Mouse (Mus musculus): ENCODE data around the gene Cxcr3.

Cxcr3 gene

DNA sequence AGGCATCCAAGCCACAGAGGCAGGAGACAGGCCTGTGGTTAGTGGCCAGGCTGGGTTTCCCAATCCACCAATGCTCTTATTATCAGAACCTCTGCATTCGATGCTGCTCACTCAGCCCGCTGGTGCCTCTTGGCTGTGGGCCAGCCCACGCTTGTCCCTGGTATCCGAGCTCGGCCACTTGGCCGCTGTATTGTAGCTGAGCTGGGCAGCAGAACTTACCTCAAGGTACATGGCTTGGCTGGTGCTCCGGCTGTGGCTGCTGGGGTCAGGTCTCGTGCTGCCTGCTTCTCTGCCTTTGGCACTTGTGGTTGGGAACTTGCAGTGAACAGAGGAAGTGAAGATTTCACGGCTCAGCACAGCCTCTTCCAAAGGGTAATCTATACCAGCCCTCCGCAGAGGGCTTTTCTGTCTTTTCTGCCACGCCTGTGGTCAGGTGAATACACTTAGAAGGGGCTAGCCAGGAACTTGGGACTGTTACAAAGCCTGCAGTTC, at the start of gene Cxcr3:
TSS of gene Cxcr3 (minus strand) at position 442 of the 492 bp plus-strand sequence.
- no peak for DNase-seq (ENCODE audit: low read depth, low spot score)

GRCm38 (mm10) chrX:101772035-101772434, 38.0 kb upstream of the Cxcr3 start:
- no peak for DNase-seq (ENCODE audit: low read depth, low spot score)

DNA sequence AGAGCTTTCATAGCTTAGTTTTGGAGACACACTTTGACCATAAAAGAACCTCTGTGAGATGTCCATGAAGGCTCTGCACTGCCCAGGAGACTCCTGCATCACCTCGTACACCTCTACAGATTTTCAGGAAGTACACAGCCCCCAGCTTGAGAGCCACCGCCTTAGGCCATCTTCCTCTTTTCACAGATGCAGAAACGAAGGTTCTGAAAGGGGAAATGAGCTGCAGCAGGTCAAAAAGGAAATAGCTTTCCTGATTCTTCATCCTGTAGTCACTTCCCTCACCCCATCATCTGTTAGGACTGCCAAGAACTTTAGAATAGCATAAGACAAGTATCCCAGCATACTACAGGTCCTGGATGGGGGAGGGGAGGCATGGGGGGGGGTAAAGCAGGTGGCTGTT, 36.2 kb upstream of the Cxcr3 start:
- no peak for DNase-seq (ENCODE audit: low read depth, low spot score)

- DNase-seq (ENCODE audit: low read depth, low spot score): no peak
Measured at GRCm38 (mm10) chrX:101769478-101769877, 35.4 kb upstream of the Cxcr3 start.

- no peak for DNase-seq (ENCODE audit: low read depth, low spot score)
Measured at GRCm38 (mm10) chrX:101767280-101767679, 33.2 kb upstream of the Cxcr3 start.

DNA sequence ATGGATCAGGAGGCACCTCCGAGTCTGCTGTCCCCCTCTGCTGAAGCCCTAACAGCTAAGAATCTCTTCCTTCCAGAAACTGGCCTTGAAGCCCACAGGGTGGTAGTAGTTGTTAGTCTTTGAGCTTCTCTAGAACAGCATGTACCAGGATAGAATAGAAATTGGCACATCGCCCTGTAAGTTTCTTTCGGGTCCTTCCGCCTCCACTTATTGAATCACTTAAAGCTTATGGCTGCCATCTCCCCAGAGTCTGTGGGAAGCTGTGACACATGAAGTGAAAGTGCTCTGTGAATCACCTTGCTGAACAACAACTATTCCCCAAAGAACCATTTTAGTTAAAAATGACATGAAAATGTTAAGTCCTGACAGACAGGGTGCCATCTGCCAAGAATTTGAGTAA, 31.0 kb upstream of the Cxcr3 start:
- DNase-seq (ENCODE audit: low read depth, low spot score): peak; percentile 65

DNA sequence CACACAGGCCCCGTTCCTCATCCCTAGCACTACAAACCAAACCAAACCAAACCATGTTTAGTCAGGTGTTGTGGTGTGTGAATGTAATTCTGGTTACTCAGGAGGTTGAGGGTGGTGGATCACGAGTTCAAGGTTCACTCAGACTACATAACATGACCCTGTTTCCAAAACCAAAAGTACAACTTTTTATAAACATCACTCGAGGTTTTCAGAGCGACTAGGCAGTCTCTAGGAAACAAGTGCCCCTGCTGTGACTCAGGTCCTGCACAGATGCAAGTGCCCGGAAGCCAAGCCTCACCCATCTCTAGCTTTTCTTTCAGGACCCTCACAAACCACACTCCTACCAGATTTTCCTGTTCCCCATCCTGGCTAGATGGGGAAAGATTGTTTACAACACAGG, 30.6 kb upstream of the Cxcr3 start:
- DNase-seq (ENCODE audit: low read depth, low spot score): no peak

DNA sequence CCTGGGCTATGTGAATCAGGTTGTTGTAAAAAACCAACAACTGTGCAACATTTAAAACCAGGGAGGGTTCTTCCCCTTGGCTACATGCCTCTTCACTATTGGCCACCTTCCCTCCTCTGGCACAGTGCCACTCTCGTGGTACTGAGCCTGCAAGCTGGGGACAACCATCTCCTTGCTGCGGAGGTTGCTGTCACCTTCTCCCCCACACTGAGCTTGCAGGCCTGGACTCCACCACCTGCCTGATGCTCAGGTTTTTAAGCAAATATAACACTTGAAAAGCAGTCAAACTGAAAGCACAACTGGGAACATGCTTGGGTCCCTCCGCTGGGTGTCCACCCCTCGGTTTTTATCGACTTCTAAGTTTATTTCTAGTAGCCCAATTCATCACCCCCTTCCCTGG, 20.4 kb upstream of the Cxcr3 start:
- DNase-seq (ENCODE audit: low read depth, low spot score): no peak

GRCm38 (mm10) chrX:101750144-101750543, 16.1 kb upstream of the Cxcr3 start:
- no peak for DNase-seq (ENCODE audit: low read depth, low spot score)

- no peak for DNase-seq (ENCODE audit: low read depth, low spot score)
Measured at GRCm38 (mm10) chrX:101741064-101741433, 7.0 kb upstream of the Cxcr3 start.

- peak; percentile 60 for DNase-seq (ENCODE audit: low read depth, low spot score)
Measured at GRCm38 (mm10) chrX:101740335-101741063, 6.4 kb upstream of the Cxcr3 start.

- DNase-seq (ENCODE audit: low read depth, low spot score): no peak
Measured at GRCm38 (mm10) chrX:101737201-101737600, 3.1 kb upstream of the Cxcr3 start.

- DNase-seq (ENCODE audit: low read depth, low spot score): no peak
Measured at GRCm38 (mm10) chrX:101734981-101735380, 912 bp upstream of the Cxcr3 start.

DNA sequence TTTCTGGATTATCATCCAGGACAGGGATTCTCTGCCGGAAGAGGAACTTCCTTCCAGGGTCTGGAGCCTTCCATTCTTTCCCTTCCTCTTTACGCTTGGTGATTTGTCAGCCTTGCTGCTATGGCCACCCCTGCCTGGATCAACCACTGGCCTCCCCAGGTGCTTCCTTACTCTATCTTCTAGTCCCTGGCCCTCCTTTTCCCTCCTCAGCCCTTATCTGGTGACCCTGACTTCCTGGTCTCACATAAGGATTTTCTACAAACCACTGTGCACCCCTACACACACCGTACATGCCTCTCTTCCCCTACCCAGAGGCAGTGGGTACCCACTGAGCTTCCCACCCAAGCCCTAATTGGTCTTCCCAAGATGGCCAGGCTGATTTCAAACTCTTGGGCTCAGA, 781 bp downstream of the Cxcr3 start:
- no peak for DNase-seq (ENCODE audit: low read depth, low spot score)

DNA sequence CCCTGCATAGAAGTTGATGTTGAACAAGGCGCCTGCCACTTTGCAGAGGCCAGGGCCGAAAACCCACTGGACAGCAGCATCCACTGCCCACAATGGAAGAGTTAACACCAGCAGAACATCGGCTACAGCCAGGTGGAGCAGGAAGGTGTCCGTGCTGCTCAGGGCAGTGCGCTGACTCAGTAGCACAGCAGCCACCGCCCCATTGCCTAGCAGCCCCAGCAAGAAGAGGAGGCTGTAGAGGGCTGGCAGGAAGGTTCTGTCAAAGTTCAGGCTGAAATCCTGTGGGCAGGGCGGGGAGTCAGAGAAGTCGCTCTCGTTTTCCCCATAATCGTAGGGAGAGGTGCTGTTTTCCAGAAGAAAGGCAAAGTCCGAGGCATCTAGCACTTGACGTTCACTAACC, 1.4 kb downstream of the Cxcr3 start:
- DNase-seq (ENCODE audit: low read depth, low spot score): no peak

DNA sequence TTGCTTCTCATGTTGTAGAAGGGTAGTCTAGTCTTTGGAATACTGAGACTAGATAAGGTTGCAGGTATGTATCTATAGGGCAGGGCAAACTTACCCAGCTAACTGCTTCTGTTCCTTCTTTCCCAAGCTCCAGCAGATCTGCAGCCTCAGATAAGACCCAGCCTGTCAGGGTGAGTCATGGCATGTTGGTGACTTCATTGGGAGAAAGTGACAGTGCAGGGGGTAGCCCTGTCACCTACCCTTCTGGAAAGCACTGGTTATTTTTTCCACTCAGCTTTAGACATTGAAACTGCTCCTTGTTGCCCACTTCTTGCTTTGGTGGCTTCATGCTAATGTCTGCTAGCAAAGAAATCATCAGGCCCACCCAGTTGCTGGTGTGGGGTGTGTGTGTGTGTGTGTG, 4.1 kb downstream of the Cxcr3 start:
- DNase-seq (ENCODE audit: low read depth, low spot score): no peak

- DNase-seq (ENCODE audit: low read depth, low spot score): no peak
Measured at GRCm38 (mm10) chrX:101720401-101720800, 13.7 kb downstream of the Cxcr3 start.

- DNase-seq (ENCODE audit: low read depth, low spot score): no peak
Measured at GRCm38 (mm10) chrX:101705111-101705510, 29.0 kb downstream of the Cxcr3 start.

DNA sequence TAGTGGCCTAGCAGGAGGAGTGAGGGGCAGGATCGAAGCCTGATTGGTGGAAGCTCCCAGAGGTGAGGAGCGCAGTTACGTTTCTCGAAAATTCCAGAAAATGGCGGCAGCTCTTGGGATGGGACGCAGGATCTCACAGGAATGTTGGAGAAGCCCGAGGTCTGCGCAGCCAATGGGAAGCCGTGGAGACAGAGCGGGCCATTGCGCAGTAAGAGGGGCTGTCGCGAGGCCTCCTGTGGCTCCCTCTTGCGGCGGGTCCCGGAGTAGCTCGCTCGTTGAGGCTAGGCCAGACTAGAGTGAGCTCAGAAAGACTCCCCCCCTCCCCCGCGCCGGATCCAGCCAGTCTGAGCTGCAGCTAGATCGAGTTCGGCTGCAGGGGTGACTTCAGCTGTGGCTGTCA, 35.8 kb downstream of the Cxcr3 start:
- no peak for DNase-seq (ENCODE audit: low read depth, low spot score)

GRCm38 (mm10) chrX:101697537-101697936, 36.5 kb downstream of the Cxcr3 start:
- no peak for DNase-seq (ENCODE audit: low read depth, low spot score)

DNA sequence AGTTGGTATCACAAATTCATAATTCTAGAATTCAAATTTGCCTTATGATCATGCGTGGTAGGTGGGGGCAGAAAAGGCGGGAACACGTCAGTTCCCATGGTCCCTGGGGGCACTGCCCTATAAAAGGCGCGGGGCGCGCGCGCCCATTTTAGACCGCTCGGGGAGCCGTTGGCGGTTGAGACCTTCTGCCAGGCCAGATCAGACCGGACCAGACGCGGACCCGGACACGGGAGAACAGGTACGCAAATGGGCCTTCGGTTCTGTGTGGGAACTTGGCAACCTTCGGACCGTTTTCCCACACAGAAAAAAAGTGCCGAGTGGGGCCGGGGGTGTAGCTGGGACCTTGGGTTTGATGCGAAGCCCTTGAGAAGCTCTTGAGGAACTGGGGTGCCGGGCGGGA, 38.4 kb downstream of the Cxcr3 start:
- DNase-seq (ENCODE audit: low read depth, low spot score): no peak

All from telencephalon, adult 2 months (tissue).